Mouse (Mus musculus) bone marrow macrophage, adult 2 months (primary cell): ENCODE data around the gene Cnnm3. TPM values are rescaled to one million over a fixed set of nuclear protein-coding genes. Genes with fewer than 3 reads are reported as not detected.

Source experiments
- H3K27ac ChIP-seq: 2 replicates; pipeline ENCODE4 v1.5.1; 2012; ENCODE audit warnings: low read depth, low read length; ENCODE audit not compliant: insufficient read depth
- H3K4me1 ChIP-seq: 2 replicates; pipeline ENCODE4 v1.6.1; 2012; ENCODE audit warnings: low read length; ENCODE audit not compliant: control insufficient read depth, insufficient read depth
- H3K4me3 ChIP-seq: 2 replicates; pipeline ENCODE4 v1.5.1; 2012; ENCODE audit warnings: mild to moderate bottlenecking, low read length, moderate library complexity; ENCODE audit not compliant: insufficient read depth
- CTCF ChIP-seq: IDR thresholded peaks from 2 replicates; pipeline ENCODE4 v1.5.1; 2012; ENCODE audit warnings: low read depth, mild to moderate bottlenecking, low read length, moderate library complexity
- POLR2A ChIP-seq: IDR thresholded peaks from 2 replicates; pipeline ENCODE4 v1.6.1; 2012; ENCODE audit warnings: mild to moderate bottlenecking, low read depth, low read length, borderline replicate concordance
- polyA plus RNA-seq: library from polyadenylated mRNA; stranded (reverse); fragments of >200 nt; gene quantifications from 2 replicates; pipeline ENCODE4 v1.2.4, GENCODE M21; 2012; ENCODE audit not compliant: missing spikeins, insufficient read depth, insufficient read length

The Cnnm3 gene
- polyA plus RNA-seq, 1 experiment, result 22.9 TPM

GRCm38 (mm10) chr1:36545382-36545781 is 33.7 kb downstream of the Cnnm3 start:
- Histone ChIP-seq H3K4me1 (peaks cover 3% of the 10 kb centered on the region; the same call in 1 of the 2 replicates), H3K4me3 (no peak overlapping the region), H3K27ac (no peak overlapping the region)
- TF ChIP-seq POLR2A, result no peak
- no peak for TF ChIP-seq CTCF

GRCm38 (mm10) chr1:36545845-36546600 is 34.4 kb downstream of the Cnnm3 start:
- no peak for TF ChIP-seq CTCF
- no peak for TF ChIP-seq POLR2A
- Histone ChIP-seq H3K4me1 (peaks cover 3% of the 10 kb centered on the region; the same call in 1 of the 2 replicates), H3K4me3 (peak overlapping the region; percentile 80), H3K27ac (no peak overlapping the region)

GRCm38 (mm10) chr1:36546888-36547471 is 35.3 kb downstream of the Cnnm3 start, which contains the start of gene Ankrd39:
TSS of gene Ankrd39 (minus strand) at chr1:36547445.
- Histone ChIP-seq H3K4me3 (peak within 1 kb of the TSS; percentile 80), H3K4me1 (peaks cover 3% of the 10 kb centered on the region; the same call in 1 of the 2 replicates), H3K27ac (no peak within 1 kb of the TSS)
- no peak for TF ChIP-seq POLR2A
- peak; percentile 77 for TF ChIP-seq CTCF

GRCm38 (mm10) chr1:36547981-36548598 is 36.4 kb downstream of the Cnnm3 start:
- H3K27ac ChIP-seq, result no peak overlapping the region
- peaks cover 3% of the 10 kb centered on the region; the same call in 1 of the 2 replicates for H3K4me1 ChIP-seq
- TF ChIP-seq POLR2A (no peak), CTCF (no peak)
- H3K4me3 ChIP-seq, result no peak overlapping the region

DNA sequence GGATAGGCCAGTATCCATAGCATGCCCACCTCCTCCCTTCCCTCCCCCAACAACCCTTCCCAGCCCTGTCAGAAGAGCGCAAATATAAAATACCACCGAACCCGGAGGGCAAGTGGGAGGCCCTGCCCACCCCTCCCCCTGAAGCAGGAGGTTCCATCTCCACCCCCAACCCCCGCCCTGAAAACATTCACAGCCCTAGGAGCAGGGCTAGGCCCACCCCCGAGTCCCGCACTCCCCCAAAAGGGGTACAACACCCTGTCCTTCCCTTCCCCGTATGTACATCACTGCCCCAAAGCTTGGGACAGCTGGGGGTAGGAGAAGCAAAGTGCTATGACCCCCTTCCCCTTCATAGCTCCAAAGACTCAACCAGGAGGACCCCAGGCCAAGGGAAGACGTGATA is 37.1 kb downstream of the Cnnm3 start:
- Histone ChIP-seq H3K4me1 (peaks cover 3% of the 10 kb centered on the region; the same call in 1 of the 2 replicates), H3K4me3 (no peak overlapping the region), H3K27ac (no peak overlapping the region)
- TF ChIP-seq POLR2A, result no peak
- no peak for TF ChIP-seq CTCF

DNA sequence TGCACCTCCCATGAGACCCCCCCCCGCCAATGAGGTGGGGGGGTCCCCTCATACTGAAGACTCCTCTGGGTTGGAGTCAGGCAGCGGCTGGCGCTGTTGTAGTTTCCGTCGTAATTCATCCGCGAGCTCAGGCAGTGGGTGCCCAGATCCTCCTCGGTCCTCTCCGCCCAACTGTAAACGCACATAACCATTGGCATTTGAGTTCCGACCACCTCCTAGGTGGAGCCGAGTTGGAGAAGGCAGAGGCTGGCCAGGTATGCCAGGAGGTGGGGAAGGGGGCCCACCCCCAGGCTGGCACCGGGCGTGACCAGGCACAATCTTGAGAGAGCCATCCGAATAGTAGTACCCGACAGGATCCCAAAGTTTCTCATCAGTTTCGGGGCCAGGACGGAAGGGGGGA is 37.8 kb downstream of the Cnnm3 start:
- Histone ChIP-seq H3K27ac (no peak overlapping the region), H3K4me1 (peaks cover 6% of the 10 kb centered on the region), H3K4me3 (no peak overlapping the region)
- no peak for TF ChIP-seq CTCF
- TF ChIP-seq POLR2A, result no peak

DNA sequence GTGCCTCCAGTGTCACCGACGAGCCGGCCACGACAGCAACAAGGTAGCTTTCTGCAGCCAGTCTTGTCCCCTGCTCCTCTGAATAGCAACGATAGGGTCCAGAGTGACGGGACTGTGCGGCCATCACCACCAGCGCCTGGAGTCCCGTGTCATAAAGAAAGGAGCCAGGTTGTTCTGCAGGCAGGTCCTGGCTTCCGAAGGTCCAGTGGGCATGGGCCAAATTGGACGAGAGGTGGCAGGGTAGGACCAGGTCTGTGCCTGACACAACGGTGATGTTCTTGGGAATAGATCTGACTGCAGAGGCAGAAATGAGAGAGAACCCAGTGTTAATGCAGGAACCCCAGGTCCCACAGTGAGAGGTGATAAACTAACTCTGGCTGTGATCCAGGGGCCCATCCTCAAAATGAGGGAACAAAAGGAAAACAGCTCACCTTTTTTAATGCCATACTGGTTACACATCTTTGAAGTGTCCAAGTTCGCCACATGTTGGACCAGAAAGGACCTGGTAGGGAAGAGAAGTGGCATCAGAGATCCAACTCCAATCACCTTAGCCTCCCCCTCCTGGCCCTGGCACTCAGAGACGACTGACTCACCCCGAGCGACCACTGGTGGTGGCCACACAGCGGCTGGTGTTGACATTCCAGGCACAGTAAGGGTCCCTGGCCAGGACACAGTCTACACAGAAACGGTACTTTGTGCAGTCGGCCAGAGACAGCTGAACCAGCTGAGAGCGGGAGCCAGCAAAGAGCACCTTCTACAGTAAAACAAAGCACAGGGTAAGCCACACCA is 38.6 kb downstream of the Cnnm3 start:
- Histone ChIP-seq H3K4me1 (peaks cover 14% of the 10 kb centered on the region), H3K4me3 (no peak overlapping the region), H3K27ac (no peak overlapping the region)
- TF ChIP-seq CTCF (no peak), POLR2A (no peak)

DNA sequence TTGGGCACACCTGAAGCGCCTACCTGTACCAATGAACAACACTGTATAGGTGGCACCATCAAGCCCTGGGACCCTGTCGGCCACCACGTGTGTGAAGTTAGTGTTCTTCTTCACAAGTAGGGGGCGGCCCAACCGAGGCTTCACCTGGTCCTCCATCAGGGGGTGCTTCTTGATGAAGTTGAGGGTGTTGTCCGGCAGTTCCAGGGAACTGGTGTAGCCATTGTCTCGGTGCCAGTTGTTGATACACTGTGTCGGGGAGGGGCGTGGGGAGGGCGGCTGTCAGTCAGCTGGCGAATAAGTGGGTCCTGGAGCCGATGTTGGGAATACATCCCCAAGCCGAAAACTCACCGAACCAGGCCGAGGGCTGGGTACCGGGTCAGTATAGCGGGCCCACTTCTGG is 40.2 kb downstream of the Cnnm3 start:
- TF ChIP-seq POLR2A (no peak), CTCF (no peak)

GRCm38 (mm10) chr1:36552506-36552905 is 40.8 kb downstream of the Cnnm3 start:
- TF ChIP-seq CTCF (no peak), POLR2A (no peak)
- peaks cover 21% of the 10 kb centered on the region for H3K4me1 ChIP-seq
- H3K4me3 ChIP-seq, result no peak overlapping the region
- no peak overlapping the region for H3K27ac ChIP-seq

More for the DNA sequence above, 40.2 kb downstream of the Cnnm3 start:
- no peak overlapping the region for H3K27ac ChIP-seq
- no peak overlapping the region for H3K4me3 ChIP-seq
- peaks cover 21% of the 10 kb centered on the region for H3K4me1 ChIP-seq
